Mouse (Mus musculus): ENCODE results near the gene Pigf. TPM values are rescaled to one million over a fixed set of nuclear protein-coding genes. Genes with fewer than 3 reads are reported as not detected.

The Pigf gene
- total RNA-seq, 2 experiments from 2014 or later, result 11.4 to 13.0 TPM

- no peak for DNase-seq (ENCODE audit: low spot score in 2 of 2)
These were observed 11.2 kb upstream of the Pigf start for GRCm38 (mm10) chr17:87036141-87037073.

DNA sequence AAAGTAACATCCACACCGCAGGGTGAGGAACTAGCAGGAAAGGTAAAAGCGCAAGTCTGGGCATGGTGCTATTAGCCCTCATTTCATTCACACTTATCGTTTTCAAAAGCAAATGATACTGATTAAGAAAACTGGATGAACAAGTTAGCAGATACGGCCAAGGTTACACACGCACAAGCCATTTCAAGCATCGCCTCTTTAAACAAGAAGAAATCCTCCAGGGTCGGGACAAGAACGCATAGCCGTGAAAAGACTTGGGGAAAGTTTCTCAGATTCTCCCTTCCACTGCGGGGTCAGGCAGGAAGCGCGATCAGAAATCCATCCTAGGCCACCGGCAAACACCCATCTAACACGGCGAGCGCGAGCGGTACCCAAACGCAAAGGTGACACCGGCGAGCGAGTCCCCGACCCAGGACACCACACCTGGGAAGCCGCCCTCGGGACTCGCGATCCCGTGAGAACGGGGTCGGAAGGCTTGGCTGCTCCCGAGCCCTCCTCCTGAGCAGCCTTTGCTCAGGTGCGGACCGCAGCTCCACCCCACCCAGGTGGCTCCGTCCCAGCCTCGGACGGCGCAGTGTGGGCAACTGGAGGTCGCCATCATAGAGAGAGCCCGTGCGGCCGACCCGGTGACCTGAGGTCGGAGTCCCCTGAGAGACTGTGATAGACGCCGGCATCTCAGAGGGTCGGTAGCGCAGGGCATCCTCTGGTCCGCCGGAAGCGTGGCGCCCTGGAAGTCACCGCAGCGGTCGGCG lies 539 bp downstream of the Pigf start:
- no peak for DNase-seq (ENCODE audit: low spot score in 2 of 2)

DNA sequence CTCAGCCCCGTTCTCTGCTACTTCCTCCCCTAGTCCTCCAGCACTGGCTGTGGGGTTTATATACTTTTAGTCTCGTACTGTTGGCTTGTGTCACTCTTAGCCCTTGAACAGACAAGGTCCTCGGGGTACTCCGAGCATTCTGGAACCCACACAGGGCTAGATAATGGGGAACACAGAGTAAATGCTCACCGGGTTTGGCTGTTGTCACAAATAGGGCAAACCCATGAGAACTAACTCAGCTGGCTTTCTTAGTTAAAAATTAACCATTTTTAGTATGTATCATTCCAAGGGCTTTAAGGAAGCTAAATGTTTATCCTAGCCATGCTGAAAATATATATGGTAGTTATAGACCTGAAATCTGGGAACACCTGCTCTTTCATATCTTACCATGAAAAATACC lies 5.5 kb downstream of the Pigf start:
- no peak for DNase-seq (ENCODE audit: low spot score in 2 of 2)

- no peak for DNase-seq (ENCODE audit: low spot score in 2 of 2)
These were observed 13.7 kb downstream of the Pigf start for GRCm38 (mm10) chr17:87011301-87012019.

- no peak for DNase-seq (ENCODE audit: low spot score in 2 of 2)
These were observed 16.3 kb downstream of the Pigf start for GRCm38 (mm10) chr17:87008950-87009349.

DNA sequence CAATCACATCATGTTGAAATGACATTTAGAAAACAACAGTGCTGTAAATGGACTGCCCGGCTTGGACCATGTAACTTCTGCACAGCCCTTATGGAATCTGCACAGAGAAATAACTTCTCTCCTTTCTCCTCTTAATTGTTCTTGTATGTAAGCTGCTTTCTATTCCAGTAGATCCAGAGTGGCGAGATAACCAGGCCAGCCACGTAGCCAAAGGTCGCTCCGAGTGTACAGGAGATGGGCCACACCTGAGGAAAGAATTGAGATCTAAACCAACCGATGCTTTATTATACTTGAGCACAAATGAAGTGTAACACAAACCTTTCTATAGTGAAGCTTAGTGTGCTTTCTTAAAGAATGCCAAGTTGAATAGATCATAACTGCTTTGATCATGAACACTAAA lies 27.9 kb downstream of the Pigf start:
- DNase-seq (ENCODE audit: low spot score in 2 of 2), result no peak

GRCm38 (mm10) chr17:86991306-86991705 lies 33.9 kb downstream of the Pigf start:
- no peak for DNase-seq (ENCODE audit: low spot score in 2 of 2)

DNA sequence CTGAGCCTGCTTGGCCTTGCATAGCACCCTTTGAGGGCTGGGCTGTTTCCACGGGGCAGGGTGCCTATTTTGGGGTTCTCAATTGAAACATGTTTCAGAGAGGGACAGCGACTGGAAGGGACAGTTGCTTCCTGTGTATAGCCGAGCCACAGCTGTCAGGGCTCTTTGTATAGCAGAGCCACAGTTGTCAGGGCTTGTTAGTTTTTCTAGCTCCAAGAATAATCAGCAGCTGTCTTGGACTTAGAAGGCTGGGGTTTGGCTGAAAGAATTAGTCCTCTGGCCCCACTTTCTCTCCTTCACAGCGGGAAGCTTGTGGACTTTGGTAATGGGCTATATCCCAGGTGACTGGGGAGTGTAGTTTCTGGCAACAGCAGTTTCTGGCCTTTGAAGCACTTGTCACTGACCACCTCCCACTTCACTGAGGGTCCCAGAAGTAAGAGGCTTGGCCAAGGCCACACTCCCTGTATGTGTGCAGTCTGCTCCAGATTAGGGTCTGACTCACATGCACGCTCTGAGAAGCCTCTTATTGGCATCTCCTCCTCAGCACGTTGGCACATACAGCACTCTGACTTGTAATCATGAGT lies 36.5 kb downstream of the Pigf start:
- no peak for DNase-seq (ENCODE audit: low spot score in 2 of 2)

- DNase-seq (ENCODE audit: low spot score in 2 of 2), result no peak
These were observed 37.0 kb downstream of the Pigf start for GRCm38 (mm10) chr17:86988161-86988560.

DNA sequence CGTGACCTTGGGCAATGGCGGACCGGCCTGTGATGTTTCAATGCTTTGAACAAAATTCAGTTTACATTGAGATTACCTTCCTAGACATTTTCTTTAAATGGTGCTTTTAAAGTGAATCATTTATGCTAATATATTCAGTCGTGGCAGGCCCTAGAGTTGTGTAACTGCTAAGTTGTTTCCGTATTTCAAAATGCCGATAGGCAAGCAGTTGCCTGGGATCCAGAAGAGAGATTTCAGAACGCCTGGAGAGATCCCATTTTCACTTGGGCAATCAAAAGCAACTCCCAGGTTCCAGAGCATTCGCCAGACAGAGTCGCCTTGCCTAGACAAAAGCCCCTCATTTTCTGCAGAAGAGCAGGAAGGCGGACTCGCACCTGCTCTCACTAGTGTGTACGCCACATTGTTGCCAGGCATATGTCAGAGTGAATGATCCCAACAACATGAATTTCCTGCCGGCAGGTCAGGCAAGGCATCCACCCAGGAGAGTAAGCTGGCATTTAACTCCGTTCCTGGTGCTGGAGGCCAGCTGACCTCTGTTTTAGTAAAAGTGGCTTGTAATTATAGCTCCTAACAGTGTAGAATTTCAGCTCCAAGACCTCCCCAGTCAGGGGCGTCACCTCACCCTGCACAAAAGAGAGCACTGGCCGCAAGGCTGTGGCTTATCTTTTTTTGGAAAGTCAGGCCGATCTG lies 38.6 kb downstream of the Pigf start:
- no peak for DNase-seq (ENCODE audit: low spot score in 2 of 2)

DNA sequence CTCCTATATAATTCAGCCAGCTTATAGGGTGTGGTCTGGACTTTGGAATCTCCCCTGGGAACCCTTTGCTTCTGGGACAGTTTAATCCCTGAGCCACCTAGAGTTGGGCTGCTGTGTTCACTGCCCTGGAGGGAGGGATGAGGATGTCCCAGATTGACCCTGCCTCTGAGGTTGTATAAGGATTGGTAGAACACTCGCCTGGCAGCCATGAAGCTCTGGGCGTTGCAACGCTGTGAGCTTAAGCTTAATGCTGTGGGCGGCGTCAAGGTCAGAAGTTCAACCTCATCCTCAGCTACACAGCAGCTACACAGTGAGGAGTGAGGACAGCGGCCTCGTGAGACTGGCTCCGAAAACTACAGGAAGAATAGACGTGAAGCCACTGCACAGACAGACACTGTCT lies 42.7 kb downstream of the Pigf start:
- DNase-seq (ENCODE audit: low spot score in 2 of 2), result no peak

DNA sequence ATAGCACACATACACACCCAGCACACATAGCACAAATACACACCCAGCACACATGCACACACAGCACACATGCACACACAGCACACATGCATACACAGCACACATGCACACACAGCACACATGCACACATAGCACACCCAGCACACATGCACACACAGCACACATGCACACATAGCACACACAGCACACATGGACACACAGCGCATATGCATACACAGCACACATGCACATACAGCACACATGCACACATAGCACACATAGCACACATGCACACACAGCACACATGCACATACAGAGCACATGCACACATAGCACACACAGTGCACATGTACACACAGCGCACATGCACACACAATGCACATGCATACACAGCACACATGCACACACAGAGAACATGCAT lies 43.5 kb downstream of the Pigf start:
- no peak for DNase-seq (ENCODE audit: low spot score in 2 of 2)

GRCm38 (mm10) chr17:86981205-86981604 lies 44.0 kb downstream of the Pigf start:
- DNase-seq (ENCODE audit: low spot score in 2 of 2), result no peak

DNA sequence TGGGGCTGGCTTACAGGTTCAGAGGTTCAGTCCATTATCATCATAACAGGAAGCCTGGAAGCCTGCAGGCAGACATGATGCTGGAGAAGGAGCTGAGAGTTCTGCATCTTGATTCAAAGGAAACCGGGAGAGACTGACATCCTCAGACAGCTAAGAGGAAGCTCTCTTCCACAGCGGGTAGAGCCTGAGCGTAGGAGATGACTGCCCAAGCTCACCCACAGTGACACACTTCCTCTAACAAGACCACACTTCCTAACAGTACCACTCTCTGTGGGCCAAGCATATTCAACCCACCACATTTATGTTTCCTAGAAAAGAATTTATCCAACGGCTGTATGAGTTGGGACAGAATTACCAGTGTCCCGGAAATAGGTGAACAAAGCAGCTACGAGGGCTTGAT lies 46.7 kb downstream of the Pigf start:
- no peak for DNase-seq (ENCODE audit: low spot score in 2 of 2)

DNA sequence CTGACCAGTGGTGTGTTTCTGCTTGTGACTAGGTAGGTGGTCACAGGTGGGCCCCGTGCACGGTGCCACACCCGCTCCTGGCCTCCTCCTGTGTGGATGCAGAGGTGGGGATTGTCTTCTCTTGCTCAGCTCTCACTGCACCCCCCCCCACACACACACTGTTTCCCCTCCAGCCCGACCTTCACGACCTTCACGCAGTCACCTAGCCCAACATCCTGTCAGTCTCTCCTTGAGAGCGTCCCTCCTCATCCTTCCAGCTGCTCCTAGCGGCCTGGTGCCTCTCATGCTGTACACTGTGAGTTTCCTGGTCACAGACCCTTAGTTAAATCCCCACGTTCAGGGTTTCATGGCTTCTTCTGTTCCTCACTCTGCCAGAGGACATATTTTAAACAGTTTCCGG lies 48.8 kb downstream of the Pigf start:
- DNase-seq (ENCODE audit: low spot score in 2 of 2), result no peak

DNA sequence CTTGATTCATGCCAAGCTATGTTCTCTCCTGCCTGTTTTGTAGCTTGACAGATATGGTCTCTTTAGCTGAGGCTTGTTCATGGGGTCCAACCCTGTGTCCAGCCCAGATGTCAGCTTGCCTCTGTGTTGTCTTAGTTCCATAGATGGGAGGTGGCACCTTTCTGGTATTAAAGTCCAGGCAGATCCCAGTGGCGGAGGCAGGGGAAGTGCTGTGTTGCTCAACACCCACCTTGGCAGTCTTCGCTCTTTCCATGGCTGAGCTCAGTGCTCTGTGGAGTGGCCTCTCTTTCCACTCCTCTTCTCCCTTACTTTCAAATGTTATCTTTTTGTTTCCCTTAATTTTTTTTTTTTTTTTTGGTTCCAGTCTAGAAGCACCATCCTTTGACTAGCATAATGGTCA lies 52.1 kb downstream of the Pigf start:
- DNase-seq (ENCODE audit: low spot score in 2 of 2), result no peak

- no peak for DNase-seq (ENCODE audit: low spot score in 2 of 2)
These were observed 53.3 kb downstream of the Pigf start for GRCm38 (mm10) chr17:86971860-86972259.

GRCm38 (mm10) chr17:86971036-86971435 lies 54.2 kb downstream of the Pigf start:
- no peak for DNase-seq (ENCODE audit: low spot score in 2 of 2)

- no peak for DNase-seq (ENCODE audit: low spot score in 2 of 2)
These were observed 55.0 kb downstream of the Pigf start for GRCm38 (mm10) chr17:86970026-86970750.

- DNase-seq (ENCODE audit: low spot score in 2 of 2), result no peak
These were observed 55.6 kb downstream of the Pigf start for GRCm38 (mm10) chr17:86969582-86969981.

Measured in adrenal gland, postnatal 4 days (tissue).